Mouse (Mus musculus): ENCODE results near the gene Il18.
A peak's percentile ranks its signal among the peaks of the same experiment; 100 is the strongest.

DNA sequence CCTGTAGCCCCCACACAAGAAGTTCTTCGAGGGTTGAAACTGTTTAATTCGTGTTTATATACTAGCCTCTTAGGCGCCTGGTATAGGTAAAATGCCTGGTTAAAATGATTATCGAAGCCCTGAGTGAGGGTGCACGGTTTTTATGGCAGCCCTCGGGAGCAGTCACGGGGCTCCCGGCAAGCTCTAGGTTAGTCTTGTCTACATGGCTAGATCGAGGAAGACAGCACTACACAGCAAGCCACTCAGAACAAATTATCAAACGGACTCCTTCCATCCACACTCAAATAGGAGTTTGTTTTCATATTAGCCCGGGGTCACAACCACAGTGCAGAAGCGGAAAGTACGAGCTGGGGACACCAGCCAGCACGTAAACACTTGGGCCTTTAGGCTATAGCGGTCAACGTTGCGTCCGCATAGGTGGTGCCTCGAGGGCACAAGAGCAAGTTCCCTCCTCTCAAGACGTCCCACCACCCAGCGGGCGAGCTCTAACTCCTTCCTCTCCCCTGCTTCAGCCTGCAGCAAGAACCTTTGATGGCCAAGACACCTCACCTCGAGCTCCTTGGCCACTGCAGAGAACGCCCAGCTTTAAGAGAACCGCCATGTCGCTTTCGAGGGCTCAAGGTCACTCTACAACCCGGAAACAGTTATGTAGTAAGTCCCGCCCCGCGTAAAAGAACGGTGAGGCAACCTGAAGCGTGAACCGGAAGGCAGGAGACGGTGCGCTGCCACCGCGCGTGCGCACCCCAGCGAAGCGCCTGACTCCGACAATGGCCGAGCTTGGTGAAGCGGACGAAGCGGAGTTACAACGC is 48.8 kb downstream of the Il18 start, which contains the start of the genes Sdhd and Timm8b:
- TF ChIP-seq POLR2A (IDR thresholded peaks at IDR 0.05; ENCODE audit: insufficient read depth, low read depth, low read length): peak; percentile 95
- no peak for TF ChIP-seq CTCF (IDR thresholded peaks at IDR 0.05)
